Mouse (Mus musculus): ENCODE measurements around the gene Mybpc2.

GRCm38 (mm10) chr7:44484841-44485571 lies 39.5 kb downstream of the Mybpc2 start:
- TF ChIP-seq CTCF (IDR thresholded peaks at IDR 0.05; ENCODE audit: insufficient read depth, low read depth, low read length) = peak; percentile 37; the same call in 1 of the 2 replicates
- TF ChIP-seq POLR2A (IDR thresholded peaks at IDR 0.05; ENCODE audit: insufficient read depth, low read depth, low read length) = no peak

Data from olfactory bulb, adult 2 months (tissue).